Mouse (Mus musculus) heart, embryonic 11.5 days (tissue): Measurements from ENCODE around the gene 4933402N03Rik. TPM values are rescaled to one million over a fixed set of nuclear protein-coding genes. Genes with fewer than 3 reads are reported as not detected.

ENCODE experiments used
- ATAC-seq: fragments of 200-750 bp; cut with Nextera tagmentation; replicated peaks from 2 replicates; pipeline ENCODE4 v1.8.0; 2017; ENCODE audit warnings: moderate library complexity; ENCODE audit not compliant: insufficient number of reproducible peaks, low FRiP score, low TSS enrichment
- H3K27ac ChIP-seq: fragments of 300-500 bp; sonication (generic); 2 replicates; pipeline ENCODE4 v1.5.1; 2014; ENCODE audit warnings: mild to moderate bottlenecking, low read depth, low read length
- H3K27me3 ChIP-seq: fragments of 300-500 bp; sonication (generic); 2 replicates; pipeline ENCODE4 v1.6.1; 2014; ENCODE audit warnings: mild to moderate bottlenecking, low read length, mixed read lengths; ENCODE audit not compliant: control insufficient read depth, insufficient read depth
- H3K36me3 ChIP-seq: fragments of 300-500 bp; sonication (generic); 2 replicates; pipeline ENCODE4 v1.6.1; 2014; ENCODE audit warnings: mild to moderate bottlenecking, low read length, moderate library complexity, mixed read lengths; ENCODE audit not compliant: control insufficient read depth, insufficient read depth
- H3K4me1 ChIP-seq: fragments of 300-500 bp; sonication (generic); 2 replicates; pipeline ENCODE4 v1.6.1; 2014; ENCODE audit warnings: low read length; ENCODE audit not compliant: control insufficient read depth, insufficient read depth
- H3K4me2 ChIP-seq: fragments of 300-500 bp; sonication (generic); 2 replicates; pipeline ENCODE4 v1.6.1; 2014; ENCODE audit warnings: mild to moderate bottlenecking, moderate library complexity
- H3K4me3 ChIP-seq: fragments of 300-500 bp; sonication (generic); 2 replicates; pipeline ENCODE4 v1.5.1; 2014; ENCODE audit warnings: low read depth, low read length
- H3K9ac ChIP-seq: fragments of 300-500 bp; sonication (generic); 2 replicates; pipeline ENCODE4 v1.6.1; 2014; ENCODE audit warnings: mild to moderate bottlenecking, low read depth, low read length, moderate library complexity
- H3K9me3 ChIP-seq: fragments of 300-500 bp; sonication (generic); replicated peaks from 2 replicates; pipeline ENCODE4 v1.6.1; 2016; ENCODE audit warnings: low read length; ENCODE audit not compliant: control insufficient read depth
- WGBS: fragments of 180-500 bp; shearing (Covaris S2); extraction: QIAGEN DNeasy Blood & Tissue Kit; methylation state at CpG from one replicate; pipeline ENCODE4 v1.1.7; 2014; ENCODE audit not compliant: insufficient replicate concordance; 5-methylcytosine and 5-hydroxymethylcytosine counted together
- polyA plus RNA-seq: library from polyadenylated mRNA; unstranded; fragments of >200 nt; fragmentation: Nextera tagmentation; extraction: Ambion mirVana; gene quantifications from 2 replicates; pipeline ENCODE4 v1.2.1, GENCODE M21; 2014

4933402N03Rik gene
- polyA plus RNA-seq, 1 experiment from 2014 or later = not detected

DNA sequence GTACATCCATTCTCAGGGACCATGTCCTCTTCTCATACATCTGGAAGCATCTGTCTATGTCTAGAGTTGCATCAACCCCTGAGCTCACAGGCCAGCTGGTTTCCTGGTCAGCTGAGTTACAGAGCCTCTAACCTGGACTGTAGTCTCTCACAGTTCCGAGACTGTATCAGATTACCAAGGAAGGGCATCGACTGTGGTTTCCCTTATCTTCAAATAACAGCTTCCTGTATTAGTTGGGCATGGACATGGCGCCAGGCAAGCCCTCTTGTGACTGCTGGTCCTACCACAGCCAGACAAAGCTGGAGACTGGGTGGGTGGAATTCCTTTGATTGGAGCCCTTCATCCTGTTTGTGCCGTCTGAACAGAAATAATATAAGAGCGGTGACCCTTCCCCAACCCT lies 6.9 kb upstream of the 4933402N03Rik start:
- H3K27me3 ChIP-seq = no peaks in the 10 kb centered on the region
- no peak for ATAC-seq
- no peaks in the 10 kb centered on the region for H3K4me1 ChIP-seq
- H3K9me3 ChIP-seq = no peaks in the 10 kb centered on the region
- H3K27ac ChIP-seq = no peak overlapping the region
- no peaks in the 10 kb centered on the region for H3K36me3 ChIP-seq
- no peak overlapping the region for H3K4me2 ChIP-seq
- H3K9ac ChIP-seq = no peak overlapping the region
- no peak overlapping the region for H3K4me3 ChIP-seq
- 65% methylated on average over 5 of the region's 5 CpGs for WGBS

DNA sequence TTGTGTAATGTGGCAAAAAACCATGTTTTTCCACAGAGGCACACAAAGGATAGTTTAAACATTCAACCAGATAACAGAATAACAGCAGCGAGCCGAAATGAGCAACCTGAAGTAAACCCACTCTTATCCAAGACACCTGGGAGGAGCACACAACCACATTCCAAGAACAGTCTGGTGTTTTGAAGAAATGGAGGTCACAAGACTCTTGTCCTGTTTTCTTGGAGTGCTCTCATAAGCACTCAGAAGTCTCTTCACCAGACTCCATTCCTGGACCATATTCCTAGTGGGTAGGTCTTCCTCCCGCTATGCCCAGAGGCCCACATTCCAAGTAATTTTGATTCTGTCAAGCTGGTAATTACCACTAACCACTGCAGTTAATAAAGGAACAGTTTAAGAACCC lies 4.1 kb upstream of the 4933402N03Rik start:
- H3K9me3 ChIP-seq = no peaks in the 10 kb centered on the region
- ATAC-seq = no peak
- H3K27me3 ChIP-seq = no peaks in the 10 kb centered on the region
- H3K4me2 ChIP-seq = no peak overlapping the region
- H3K27ac ChIP-seq = no peak overlapping the region
- no peaks in the 10 kb centered on the region for H3K36me3 ChIP-seq
- no peak overlapping the region for H3K4me3 ChIP-seq
- WGBS = 90% methylated on average over 3 of the region's 3 CpGs
- H3K4me1 ChIP-seq = no peaks in the 10 kb centered on the region
- H3K9ac ChIP-seq = no peak overlapping the region

DNA sequence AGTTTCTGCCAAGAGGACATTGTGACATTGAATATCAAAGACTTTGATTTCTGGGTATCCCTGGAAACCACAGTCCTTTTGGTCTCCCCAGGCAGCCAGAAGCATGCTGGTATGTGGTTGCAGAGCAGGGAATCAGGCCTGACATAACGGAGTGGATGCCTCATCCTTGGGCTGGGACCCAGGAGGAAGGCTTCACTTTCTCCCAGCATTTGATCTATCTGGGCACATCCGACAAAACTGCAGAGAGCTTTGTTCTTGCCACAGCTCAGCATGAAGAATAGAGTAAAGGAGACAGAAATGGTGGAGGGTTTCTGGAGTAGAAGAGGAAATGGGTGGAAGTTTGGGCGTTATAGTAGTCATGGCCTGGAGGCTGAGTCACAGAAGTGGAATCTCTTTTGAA lies 12.9 kb downstream of the 4933402N03Rik start:
- H3K27ac ChIP-seq = no peak overlapping the region
- no peak for ATAC-seq
- H3K4me3 ChIP-seq = no peak overlapping the region
- H3K4me2 ChIP-seq = no peak overlapping the region
- no peaks in the 10 kb centered on the region for H3K36me3 ChIP-seq
- H3K27me3 ChIP-seq = peaks cover 2% of the 10 kb centered on the region; the same call in 1 of the 2 replicates
- 48% methylated on average over 3 of the region's 3 CpGs for WGBS
- no peaks in the 10 kb centered on the region for H3K4me1 ChIP-seq
- H3K9ac ChIP-seq = no peak overlapping the region
- no peaks in the 10 kb centered on the region for H3K9me3 ChIP-seq

DNA sequence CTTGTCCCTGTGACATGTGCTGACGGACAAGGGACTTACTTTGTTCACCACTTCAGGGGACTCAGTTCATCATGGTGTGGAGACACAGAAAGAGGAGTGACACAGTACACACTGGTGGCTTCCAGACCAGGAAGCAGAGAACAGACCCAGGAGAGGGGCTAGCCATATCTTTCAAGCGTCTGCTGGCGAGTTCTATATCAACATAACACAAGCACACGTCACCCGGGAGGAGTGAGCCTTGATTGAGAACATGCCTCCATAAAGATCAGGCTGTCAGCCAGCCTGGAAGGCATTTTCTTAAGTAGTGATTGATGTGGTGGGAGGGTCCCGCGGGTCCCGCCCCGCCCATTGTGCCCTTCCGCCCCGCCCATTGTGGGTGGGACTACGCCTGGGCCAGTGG lies 16.1 kb downstream of the 4933402N03Rik start:
- H3K36me3 ChIP-seq = no peaks in the 10 kb centered on the region
- no peak overlapping the region for H3K27ac ChIP-seq
- peaks cover 2% of the 10 kb centered on the region; the same call in 1 of the 2 replicates for H3K27me3 ChIP-seq
- no peak overlapping the region for H3K4me3 ChIP-seq
- H3K9ac ChIP-seq = no peak overlapping the region
- 51% methylated on average over 12 of the region's 12 CpGs for WGBS
- no peaks in the 10 kb centered on the region for H3K9me3 ChIP-seq
- no peak overlapping the region for H3K4me2 ChIP-seq
- no peak; the same call in 1 of the 2 replicates for ATAC-seq
- H3K4me1 ChIP-seq = no peaks in the 10 kb centered on the region

DNA sequence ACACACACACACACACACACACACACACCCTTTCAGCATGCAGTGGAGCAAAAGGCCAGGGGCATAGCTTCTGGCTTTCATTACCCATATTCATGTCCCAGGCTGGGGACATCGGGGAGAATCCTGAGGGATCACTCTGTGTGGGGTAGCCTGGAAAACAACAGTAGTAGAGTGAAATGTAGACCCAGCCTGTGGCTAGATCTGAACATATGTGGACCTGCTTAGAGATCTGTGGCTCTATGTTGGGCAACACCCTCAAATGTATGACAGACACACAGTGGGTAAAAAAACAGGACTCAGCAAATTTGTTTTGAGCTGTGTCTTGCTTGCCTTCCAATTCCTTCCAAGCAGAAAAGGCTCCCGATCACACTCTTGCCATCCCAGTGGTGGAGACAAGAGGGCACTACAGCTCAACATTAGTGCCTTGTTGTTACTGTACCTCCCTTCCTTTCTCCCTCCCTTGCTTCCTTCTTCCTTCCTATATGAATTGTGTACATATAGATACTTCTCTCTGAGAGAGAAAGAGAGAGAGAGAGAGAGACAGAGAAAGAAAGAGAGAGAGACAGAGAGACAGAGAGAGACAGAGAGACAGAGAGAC lies 23.8 kb downstream of the 4933402N03Rik start:
- H3K4me2 ChIP-seq = no peak overlapping the region
- no peaks in the 10 kb centered on the region for H3K36me3 ChIP-seq
- no peak overlapping the region for H3K9ac ChIP-seq
- H3K27ac ChIP-seq = no peak overlapping the region
- no peak overlapping the region for H3K4me3 ChIP-seq
- no peaks in the 10 kb centered on the region for H3K9me3 ChIP-seq
- H3K4me1 ChIP-seq = no peaks in the 10 kb centered on the region
- ATAC-seq = no peak
- 86% methylated on average over 2 of the region's 2 CpGs for WGBS
- H3K27me3 ChIP-seq = no peaks in the 10 kb centered on the region

DNA sequence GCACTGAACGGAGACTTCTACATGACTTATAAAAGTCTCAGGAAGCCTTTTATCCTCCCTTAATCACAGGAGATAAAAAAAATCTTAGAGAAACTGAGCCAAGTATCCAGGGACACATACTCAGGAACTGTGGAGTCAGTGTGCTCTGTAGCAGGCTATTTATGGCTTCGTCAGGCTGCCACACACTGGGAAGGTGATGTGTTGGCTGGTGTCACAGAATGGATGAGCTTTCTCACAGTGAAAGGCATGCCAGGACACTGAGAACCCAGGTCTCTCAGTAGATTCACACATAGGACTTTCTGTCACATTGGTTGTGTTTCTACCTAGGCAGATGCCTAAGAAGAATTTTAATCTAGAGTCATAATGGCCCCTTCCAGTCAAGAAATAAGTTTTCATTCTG lies 31.7 kb downstream of the 4933402N03Rik start:
- 56% methylated on average over 2 of the region's 2 CpGs for whole genome bisulfite sequencing
- Histone ChIP-seq H3K27ac (no peak overlapping the region), H3K4me1 (peaks cover 8% of the 10 kb centered on the region), H3K27me3 (no peaks in the 10 kb centered on the region), H3K36me3 (no peaks in the 10 kb centered on the region), H3K9ac (no peak overlapping the region), H3K4me2 (no peak overlapping the region), H3K9me3 (no peaks in the 10 kb centered on the region), H3K4me3 (no peak overlapping the region)
- no peak for ATAC-seq

DNA sequence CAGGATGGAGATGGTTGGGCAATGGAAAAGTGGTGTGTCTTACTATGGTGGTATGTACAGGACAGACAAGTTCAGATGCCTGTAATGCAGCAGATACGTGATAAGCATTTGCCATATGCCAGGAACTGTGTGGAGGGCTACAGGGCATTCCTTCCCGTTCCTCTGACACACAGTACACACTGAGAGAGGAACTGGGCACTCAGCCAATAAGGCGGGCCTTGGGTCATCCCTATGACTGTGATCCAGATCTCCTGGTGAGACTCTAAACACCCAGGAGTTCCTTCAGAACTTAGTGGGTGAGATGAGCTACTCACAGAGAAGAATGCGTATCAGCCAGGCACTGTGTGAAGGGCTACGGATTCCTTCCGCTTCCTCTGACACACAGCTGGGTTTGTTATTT lies 32.4 kb downstream of the 4933402N03Rik start:
- Histone ChIP-seq H3K27ac (no peak overlapping the region), H3K9ac (no peak overlapping the region), H3K9me3 (no peaks in the 10 kb centered on the region), H3K36me3 (no peaks in the 10 kb centered on the region), H3K4me2 (no peak overlapping the region), H3K27me3 (no peaks in the 10 kb centered on the region), H3K4me3 (no peak overlapping the region), H3K4me1 (peaks cover 8% of the 10 kb centered on the region)
- no peak for ATAC-seq
- 51% methylated on average over 6 of the region's 6 CpGs for WGBS

DNA sequence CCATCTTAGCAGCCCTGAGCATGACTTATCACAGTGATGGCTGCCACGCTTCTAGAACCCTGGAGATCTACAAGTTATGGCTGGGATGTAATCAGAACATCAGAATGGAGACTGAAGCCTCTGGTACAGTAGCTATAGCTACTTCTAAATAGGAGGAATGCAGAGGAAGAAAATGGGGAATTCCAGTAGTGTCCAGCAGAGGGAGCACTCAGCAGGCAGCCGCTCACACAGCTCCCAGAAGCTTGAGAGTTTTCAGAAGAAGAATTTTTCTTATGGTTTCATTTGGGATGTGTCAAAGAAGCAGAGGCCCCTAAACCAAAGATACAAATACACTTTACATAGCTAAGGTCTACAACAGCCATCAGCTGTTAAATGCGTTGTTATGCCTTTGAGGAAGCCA lies 33.6 kb downstream of the 4933402N03Rik start:
- ATAC-seq = no peak
- Histone ChIP-seq H3K4me3 (no peak overlapping the region), H3K27ac (no peak overlapping the region), H3K9me3 (no peaks in the 10 kb centered on the region), H3K9ac (no peak overlapping the region), H3K4me2 (no peak overlapping the region), H3K4me1 (peaks cover 8% of the 10 kb centered on the region), H3K27me3 (no peaks in the 10 kb centered on the region), H3K36me3 (no peaks in the 10 kb centered on the region)
- 27% methylated on average over 3 of the region's 3 CpGs for WGBS
